Mouse (Mus musculus): ENCODE measurements around the gene Gm20075. TPM values are rescaled to one million over a fixed set of nuclear protein-coding genes. Genes with fewer than 3 reads are reported as not detected.

Gm20075 gene
- total RNA-seq (2023) = 1 to 10 TPM; 3.9 to 5.5 TPM

GRCm38 (mm10) chr13:96081276-96081675 lies at the start of gene Gm20075:
Gene Gm20075, minus strand, starts transcription at chr13:96081376.

GRCm38 (mm10) chr13:96081754-96082153 lies 578 bp upstream of the Gm20075 start, which contains the start of gene Gm17190:
Gene Gm17190, plus strand, starts transcription at chr13:96082054.

Other genes with a start within 250 kb of the Gm20075 start
- gene Iqgap2, start 189.5 kb downstream of the Gm20075 start, total RNA-seq (2023) = 10 to 100 TPM; 71.7 to 74.8 TPM
- gene Gm17190, start 678 bp upstream of the Gm20075 start, total RNA-seq (2023) = not detected
- not detected for gene Sv2c, start 51.2 kb upstream of the Gm20075 start, total RNA-seq (2023)

Data from neutrophil, adult 59 days (primary cell).